Mouse (Mus musculus) forebrain, embryonic 11.5 days (tissue): ENCODE data around the gene Mgrn1. TPM values are rescaled to one million over a fixed set of nuclear protein-coding genes. Genes with fewer than 3 reads are reported as not detected.

Experiments used
- ATAC-seq: fragments of 200-750 bp; cut with Nextera tagmentation; replicated peaks from 2 replicates; pipeline ENCODE4 v1.8.0; 2017; ENCODE audit warnings: moderate TSS enrichment; ENCODE audit not compliant: low FRiP score
- DNase-seq: peaks from one replicate; pipeline ENCODE4 v3.0.0-alpha.2; 2017; ENCODE audit warnings: low spot score
- H3K27ac ChIP-seq: fragments of 300-500 bp; sonication (generic); 2 replicates; pipeline ENCODE4 v1.5.1; 2014; ENCODE audit warnings: low read depth, low read length
- H3K27me3 ChIP-seq: fragments of 300-500 bp; sonication (generic); 2 replicates; pipeline ENCODE4 v1.6.1; 2014; ENCODE audit warnings: mild to moderate bottlenecking, low read length, mixed read lengths; ENCODE audit not compliant: control insufficient read depth, insufficient read depth
- H3K36me3 ChIP-seq: fragments of 300-500 bp; sonication (generic); 2 replicates; pipeline ENCODE4 v1.6.1; 2014; ENCODE audit warnings: mild to moderate bottlenecking, low read length, moderate library complexity, mixed read lengths; ENCODE audit not compliant: control insufficient read depth, insufficient read depth
- H3K4me1 ChIP-seq: fragments of 300-500 bp; sonication (generic); replicated peaks from 2 replicates; pipeline ENCODE4 v1.6.1; 2014; ENCODE audit warnings: low read length, mixed read lengths; ENCODE audit not compliant: control insufficient read depth, insufficient read depth
- H3K4me2 ChIP-seq: fragments of 300-500 bp; sonication (generic); 2 replicates; pipeline ENCODE4 v1.6.1; 2014; ENCODE audit warnings: low read depth, mild to moderate bottlenecking, low read length, moderate library complexity, mixed read lengths; ENCODE audit not compliant: severe bottlenecking
- H3K4me3 ChIP-seq: fragments of 300-500 bp; sonication (generic); 2 replicates; pipeline ENCODE4 v1.5.1; 2014; ENCODE audit warnings: low read depth, low read length
- H3K9ac ChIP-seq: fragments of 300-500 bp; sonication (generic); 2 replicates; pipeline ENCODE4 v1.6.1; 2014; ENCODE audit warnings: low read length
- H3K9me3 ChIP-seq: fragments of 300-500 bp; sonication (generic); 2 replicates; pipeline ENCODE4 v1.6.1; 2016; ENCODE audit warnings: low read length, mixed read lengths; ENCODE audit not compliant: control insufficient read depth
- WGBS: fragments of 180-500 bp; shearing (Covaris S2); extraction: QIAGEN DNeasy Blood & Tissue Kit; methylation state at CpG from one replicate; pipeline ENCODE4 v1.1.7; 2014; 5-methylcytosine and 5-hydroxymethylcytosine counted together
- polyA plus RNA-seq: library from polyadenylated mRNA; unstranded; fragments of >200 nt; fragmentation: Nextera tagmentation; extraction: Ambion mirVana; gene quantifications from 2 replicates; pipeline ENCODE4 v1.2.1, GENCODE M21; 2014

Gene Mgrn1
- polyA plus RNA-seq, 1 experiment from 2014 or later: 69.9 TPM

DNA sequence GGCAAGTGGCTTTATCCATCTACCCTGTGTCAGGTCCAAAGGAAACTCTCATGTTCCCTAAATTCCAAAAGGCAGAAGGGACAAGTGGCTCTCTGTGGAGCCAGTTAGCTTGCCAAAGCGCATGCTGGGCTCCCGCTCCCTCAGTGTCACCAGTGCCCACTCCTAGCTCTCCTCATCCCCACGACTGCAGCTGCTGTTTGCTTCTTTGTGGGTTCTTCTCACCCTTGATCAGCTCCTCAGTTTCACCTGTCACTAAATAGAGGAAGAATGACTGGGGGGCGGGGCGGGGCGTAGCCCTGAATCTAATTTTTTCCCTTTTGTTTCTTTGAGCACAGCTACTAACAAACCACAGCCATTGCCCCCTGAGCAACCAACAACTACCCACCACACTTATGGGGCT lies 12.8 kb downstream of the Mgrn1 start:
- no peaks in the 10 kb centered on the region for H3K27me3 ChIP-seq
- DNase-seq (no peak), ATAC-seq (no peak)
- WGBS: 82% methylated on average over 6 of the region's 6 CpGs
- H3K9ac ChIP-seq: no peak overlapping the region
- no peak overlapping the region for H3K4me2 ChIP-seq
- no peaks in the 10 kb centered on the region for H3K9me3 ChIP-seq
- no peak overlapping the region for H3K4me3 ChIP-seq
- no peaks in the 10 kb centered on the region for H3K4me1 ChIP-seq
- no peaks in the 10 kb centered on the region for H3K36me3 ChIP-seq
- H3K27ac ChIP-seq: no peak overlapping the region

DNA sequence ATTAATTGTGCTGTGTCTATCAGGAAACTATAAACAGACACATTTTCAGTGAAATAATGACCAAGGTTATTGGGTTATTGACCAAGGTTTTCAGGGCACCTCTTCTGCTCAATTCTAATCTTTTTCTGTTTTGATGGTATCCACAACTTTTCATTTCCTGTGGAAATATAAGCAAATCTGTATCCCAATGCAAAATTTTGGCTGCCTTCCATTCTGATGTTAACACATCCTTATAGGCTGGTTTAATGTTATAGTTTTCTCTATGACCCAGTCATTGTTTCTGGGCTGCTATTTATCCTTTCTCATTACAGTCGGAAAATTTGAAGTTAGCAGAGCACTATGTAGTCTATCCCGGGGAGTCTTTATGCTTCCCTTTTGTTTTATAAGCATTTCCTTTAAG lies 13.7 kb downstream of the Mgrn1 start:
- Histone ChIP-seq H3K27me3 (no peaks in the 10 kb centered on the region), H3K9me3 (no peaks in the 10 kb centered on the region), H3K4me2 (no peak overlapping the region), H3K4me1 (no peaks in the 10 kb centered on the region), H3K27ac (no peak overlapping the region), H3K4me3 (no peak overlapping the region), H3K36me3 (no peaks in the 10 kb centered on the region), H3K9ac (no peak overlapping the region)
- DNase-seq (no peak), ATAC-seq (no peak)
- WGBS: 86% methylated on average over 2 of the region's 2 CpGs

- DNase-seq: no peak
- no peak overlapping the region for H3K4me2 ChIP-seq
- H3K9ac ChIP-seq: no peak overlapping the region
- H3K4me1 ChIP-seq: no peaks in the 10 kb centered on the region
- no peaks in the 10 kb centered on the region for H3K9me3 ChIP-seq
- H3K4me3 ChIP-seq: no peak overlapping the region
- no peak overlapping the region for H3K27ac ChIP-seq
- H3K36me3 ChIP-seq: no peaks in the 10 kb centered on the region
- WGBS: 69% methylated on average over 7 of the region's 7 CpGs
- no peak for ATAC-seq
- no peaks in the 10 kb centered on the region for H3K27me3 ChIP-seq
Measured at GRCm38 (mm10) chr16:4901167-4901566, 15.1 kb downstream of the Mgrn1 start.

- ATAC-seq (no peak), DNase-seq (no peak)
- H3K4me3 ChIP-seq: no peak overlapping the region
- H3K27me3 ChIP-seq: no peaks in the 10 kb centered on the region
- no peak overlapping the region for H3K4me2 ChIP-seq
- H3K9ac ChIP-seq: no peak overlapping the region
- H3K36me3 ChIP-seq: no peaks in the 10 kb centered on the region
- 84% methylated on average over 2 of the region's 2 CpGs for WGBS
- no peak overlapping the region for H3K27ac ChIP-seq
- H3K4me1 ChIP-seq: no peaks in the 10 kb centered on the region
- no peaks in the 10 kb centered on the region for H3K9me3 ChIP-seq
Measured at GRCm38 (mm10) chr16:4902390-4902789, 16.3 kb downstream of the Mgrn1 start.

GRCm38 (mm10) chr16:4903491-4904102 lies 17.5 kb downstream of the Mgrn1 start:
- Histone ChIP-seq H3K4me2 (no peak overlapping the region), H3K27me3 (no peaks in the 10 kb centered on the region), H3K4me3 (no peak overlapping the region), H3K27ac (no peak overlapping the region), H3K9me3 (no peaks in the 10 kb centered on the region), H3K36me3 (no peaks in the 10 kb centered on the region), H3K4me1 (no peaks in the 10 kb centered on the region), H3K9ac (no peak overlapping the region)
- DNase-seq: no peak
- 88% methylated on average over 6 of the region's 6 CpGs for WGBS
- ATAC-seq: no peak

DNA sequence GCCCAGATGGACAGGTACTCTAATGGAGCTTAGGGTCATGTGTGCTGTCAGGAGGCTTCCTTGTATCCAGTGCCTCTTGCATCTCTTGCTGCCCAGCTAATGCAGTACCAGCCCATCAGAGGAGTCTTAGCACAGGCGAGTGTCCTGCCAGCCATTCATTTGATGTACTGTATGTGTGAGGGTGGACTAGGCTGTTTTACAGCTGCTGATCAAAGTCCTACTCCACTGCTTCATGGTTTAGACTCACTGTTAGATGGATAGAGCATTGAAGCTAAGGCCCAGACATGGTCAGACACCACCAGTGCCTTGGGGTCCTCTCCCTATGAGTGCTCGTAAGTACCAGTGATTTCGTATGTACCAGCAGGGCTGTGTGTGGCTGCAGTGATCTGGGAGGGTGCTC lies 18.8 kb downstream of the Mgrn1 start:
- H3K36me3 ChIP-seq: no peaks in the 10 kb centered on the region
- ATAC-seq (no peak), DNase-seq (no peak)
- no peak overlapping the region for H3K9ac ChIP-seq
- H3K4me2 ChIP-seq: no peak overlapping the region
- H3K9me3 ChIP-seq: no peaks in the 10 kb centered on the region
- H3K27ac ChIP-seq: no peak overlapping the region
- no peak overlapping the region for H3K4me3 ChIP-seq
- H3K4me1 ChIP-seq: no peaks in the 10 kb centered on the region
- H3K27me3 ChIP-seq: no peaks in the 10 kb centered on the region
- WGBS: 80% methylated on average over 3 of the region's 3 CpGs

DNA sequence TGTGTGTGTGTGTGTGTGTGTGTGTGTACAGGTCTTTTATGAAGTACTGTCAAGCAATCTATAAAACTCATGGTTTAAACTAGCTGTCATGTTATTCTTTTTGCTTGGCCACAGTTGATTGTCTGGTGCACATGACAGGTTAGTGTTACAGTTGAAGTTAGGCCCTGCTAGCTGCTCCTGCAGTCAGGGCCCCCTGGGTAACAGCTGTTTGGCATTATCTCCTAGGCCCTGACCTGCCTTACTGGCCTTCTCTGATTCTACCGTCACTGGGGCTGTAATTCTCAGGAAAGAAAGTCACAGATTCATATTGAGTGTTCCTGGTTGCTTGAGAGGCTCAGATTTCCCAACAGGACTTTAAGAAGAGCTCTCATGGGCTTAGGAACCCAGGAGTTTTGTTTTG lies 19.5 kb downstream of the Mgrn1 start:
- no peak for DNase-seq
- WGBS: 64% methylated on average over 1 of the region's 1 CpGs
- H3K4me2 ChIP-seq: no peak overlapping the region
- no peak overlapping the region for H3K4me3 ChIP-seq
- H3K4me1 ChIP-seq: no peaks in the 10 kb centered on the region
- H3K27me3 ChIP-seq: no peaks in the 10 kb centered on the region
- no peaks in the 10 kb centered on the region for H3K9me3 ChIP-seq
- ATAC-seq: no peak
- H3K27ac ChIP-seq: no peak overlapping the region
- no peaks in the 10 kb centered on the region for H3K36me3 ChIP-seq
- no peak overlapping the region for H3K9ac ChIP-seq

DNA sequence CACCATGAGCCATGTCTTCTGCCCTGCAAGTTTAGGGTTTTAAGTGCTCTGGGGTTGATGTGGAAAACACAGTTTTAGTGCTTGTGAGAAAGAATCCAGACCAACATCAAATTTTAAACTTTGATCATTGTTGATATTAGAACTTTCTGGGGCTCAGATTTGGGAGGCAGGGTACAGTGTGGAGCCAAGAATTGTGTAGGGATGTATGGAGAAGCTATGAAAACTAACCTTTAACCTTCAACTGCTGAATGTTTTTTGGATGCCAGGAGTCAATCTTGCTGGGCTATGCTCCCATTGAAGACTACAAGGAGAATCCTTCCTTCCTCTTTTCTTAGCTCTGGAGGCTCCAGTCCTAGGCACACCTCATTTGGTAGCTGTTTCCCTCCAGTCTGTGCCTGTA lies 20.5 kb downstream of the Mgrn1 start:
- ATAC-seq (no peak), DNase-seq (no peak)
- Histone ChIP-seq H3K4me2 (no peak overlapping the region), H3K27ac (no peak overlapping the region), H3K27me3 (no peaks in the 10 kb centered on the region), H3K9me3 (no peaks in the 10 kb centered on the region), H3K36me3 (no peaks in the 10 kb centered on the region), H3K4me3 (no peak overlapping the region), H3K9ac (no peak overlapping the region), H3K4me1 (no peaks in the 10 kb centered on the region)

GRCm38 (mm10) chr16:4907386-4907785 lies 21.3 kb downstream of the Mgrn1 start:
- Histone ChIP-seq H3K9me3 (no peaks in the 10 kb centered on the region), H3K4me1 (no peaks in the 10 kb centered on the region), H3K27ac (no peak overlapping the region), H3K4me2 (no peak overlapping the region), H3K36me3 (no peaks in the 10 kb centered on the region), H3K4me3 (no peak overlapping the region), H3K9ac (no peak overlapping the region), H3K27me3 (no peaks in the 10 kb centered on the region)
- DNase-seq (no peak), ATAC-seq (no peak)
- WGBS: 80% methylated on average over 2 of the region's 2 CpGs
